Mouse (Mus musculus) ovary, adult 18-20 months (tissue): ENCODE results near the gene Hcrtr1.

Source experiments
- DNase-seq: peaks from one replicate; pipeline ENCODE4 v3.0.0; 2022; ENCODE audit warnings: low spot score, mixed read lengths

Gene Hcrtr1

GRCm38 (mm10) chr4:130167814-130168213 lies 28.7 kb upstream of the Hcrtr1 start:
- DNase-seq = no peak

GRCm38 (mm10) chr4:130167321-130167720 lies 28.2 kb upstream of the Hcrtr1 start:
- DNase-seq = no peak

GRCm38 (mm10) chr4:130166592-130166991 lies 27.4 kb upstream of the Hcrtr1 start:
- no peak for DNase-seq

- DNase-seq = no peak
Observed at GRCm38 (mm10) chr4:130166061-130166460, 26.9 kb upstream of the Hcrtr1 start.

- DNase-seq = no peak
Observed at GRCm38 (mm10) chr4:130164121-130164520, 25.0 kb upstream of the Hcrtr1 start.

- DNase-seq = peak; percentile 41
Observed at GRCm38 (mm10) chr4:130163391-130163861, 24.3 kb upstream of the Hcrtr1 start.

- DNase-seq = no peak
Observed at GRCm38 (mm10) chr4:130161349-130161748, 22.2 kb upstream of the Hcrtr1 start.

- no peak for DNase-seq
Observed at GRCm38 (mm10) chr4:130156812-130157371, 17.7 kb upstream of the Hcrtr1 start.

- DNase-seq = no peak
Observed at GRCm38 (mm10) chr4:130154250-130154649, 15.1 kb upstream of the Hcrtr1 start.

- no peak for DNase-seq
Observed at GRCm38 (mm10) chr4:130148405-130148804, 9.2 kb upstream of the Hcrtr1 start.

GRCm38 (mm10) chr4:130141786-130142185 lies 2.6 kb upstream of the Hcrtr1 start:
- no peak for DNase-seq

- no peak for DNase-seq
Observed at GRCm38 (mm10) chr4:130140992-130141402, 1.8 kb upstream of the Hcrtr1 start.

- DNase-seq = no peak
Observed at GRCm38 (mm10) chr4:130138441-130139213, 532 bp downstream of the Hcrtr1 start.

GRCm38 (mm10) chr4:130133399-130133798 lies 5.8 kb downstream of the Hcrtr1 start:
- DNase-seq = no peak

- no peak for DNase-seq
Observed at GRCm38 (mm10) chr4:130131448-130132105, 7.6 kb downstream of the Hcrtr1 start.

- DNase-seq = peak; percentile 62
Observed at GRCm38 (mm10) chr4:130130641-130131350, 8.4 kb downstream of the Hcrtr1 start.

- DNase-seq = no peak
Observed at GRCm38 (mm10) chr4:130130082-130130481, 9.1 kb downstream of the Hcrtr1 start.

GRCm38 (mm10) chr4:130128907-130129306 lies 10.3 kb downstream of the Hcrtr1 start:
- DNase-seq = no peak

- no peak for DNase-seq
Observed at GRCm38 (mm10) chr4:130125935-130126334, 13.2 kb downstream of the Hcrtr1 start.

GRCm38 (mm10) chr4:130125164-130125563 lies 14.0 kb downstream of the Hcrtr1 start:
- no peak for DNase-seq

GRCm38 (mm10) chr4:130124110-130124509 lies 15.0 kb downstream of the Hcrtr1 start:
- DNase-seq = no peak

- DNase-seq = no peak
Observed at GRCm38 (mm10) chr4:130123020-130123419, 16.1 kb downstream of the Hcrtr1 start.
